Mouse (Mus musculus) myocyte (in vitro differentiated cells): ENCODE measurements around the gene Suz12.
A peak's percentile ranks its signal among the peaks of the same experiment; 100 is the strongest.

Source experiments
- CEBPB ChIP-seq: IDR thresholded peaks from 2 replicates; pipeline ENCODE4 v1.6.1; 2011; ENCODE audit warnings: mild to moderate bottlenecking, moderate library complexity; ENCODE audit not compliant: poor library complexity, insufficient read depth, severe bottlenecking
- E2F4 ChIP-seq: IDR thresholded peaks from one replicate; pipeline ENCODE4 v1.6.1; 2011; ENCODE audit warnings: mild to moderate bottlenecking, control low read depth, moderate library complexity; ENCODE audit not compliant: insufficient read depth
- MAX ChIP-seq: IDR thresholded peaks from one replicate; pipeline ENCODE4 v1.6.1; 2011; ENCODE audit warnings: low read depth, mild to moderate bottlenecking, control low read depth
- MYOD1 ChIP-seq, 3 experiments: IDR thresholded peaks; one replicate each; pipeline ENCODE4 v1.6.1; 2011; ENCODE audit warnings: control low read depth in 2 of 3, low read depth in 2 of 3, mild to moderate bottlenecking in 2 of 3, moderate library complexity in 1 of 3; ENCODE audit not compliant: insufficient read length in 2 of 3, control insufficient read depth in 1 of 3
- MYOG ChIP-seq, 3 experiments: IDR thresholded peaks; one replicate each; pipeline ENCODE4 v1.6.1; 2011; ENCODE audit warnings: control low read depth in 2 of 3, low read depth in 2 of 3, mild to moderate bottlenecking in 2 of 3; ENCODE audit not compliant: insufficient read length in 2 of 3, control insufficient read depth in 1 of 3, insufficient read depth in 1 of 3
- POLR2A ChIP-seq: IDR thresholded peaks from one replicate; pipeline ENCODE4 v1.6.1; 2011; ENCODE audit warnings: low read depth, mild to moderate bottlenecking, control low read depth, moderate library complexity; ENCODE audit not compliant: insufficient read length
- REST ChIP-seq: IDR thresholded peaks from one replicate; pipeline ENCODE4 v1.6.1; 2011; ENCODE audit warnings: mild to moderate bottlenecking, control low read depth, moderate library complexity; ENCODE audit not compliant: insufficient read depth, insufficient read length
- TCF12 ChIP-seq: IDR thresholded peaks from one replicate; pipeline ENCODE4 v1.6.1; 2011; ENCODE audit warnings: mild to moderate bottlenecking, control low read depth; ENCODE audit not compliant: poor library complexity, insufficient read depth, severe bottlenecking
- USF1 ChIP-seq: IDR thresholded peaks from one replicate; pipeline ENCODE4 v1.6.1; 2011; ENCODE audit warnings: low read depth, mild to moderate bottlenecking, control low read depth, moderate library complexity

GRCm38 (mm10) chr11:79962125-79962876, 30.6 kb upstream of the Suz12 start, which contains the start of gene Utp6:
- TF ChIP-seq MYOG (IDR thresholded peaks at IDR 0.05; ENCODE audit: control insufficient read depth in 1 of 3, insufficient read depth in 1 of 3, insufficient read length in 2 of 3, low read depth in 2 of 3) (no peak), POLR2A (peak; percentile 83), USF1 (no peak), CEBPB (no peak), MYOD1 (IDR thresholded peaks at IDR 0.05; ENCODE audit: control insufficient read depth in 1 of 3, insufficient read length in 2 of 3, low read depth in 2 of 3) (no peak), MAX (no peak), TCF12 (no peak), REST (no peak), E2F4 (no peak)
